Mouse (Mus musculus) kidney, embryonic 16.5 days (tissue): ENCODE data around the gene Serinc2. TPM values are rescaled to one million over a fixed set of nuclear protein-coding genes. Genes with fewer than 3 reads are reported as not detected.

Experiments
- ATAC-seq: fragments of 200-750 bp; cut with Nextera tagmentation; 2 replicates; pipeline ENCODE4 v1.8.0; 2017; ENCODE audit warnings: moderate TSS enrichment; ENCODE audit not compliant: low FRiP score, low TSS enrichment
- H3K27ac ChIP-seq: fragments of 300-500 bp; sonication (generic); 2 replicates; pipeline ENCODE4 v1.5.1; 2014; ENCODE audit warnings: low read length
- H3K27me3 ChIP-seq: fragments of 300-500 bp; sonication (generic); 2 replicates; pipeline ENCODE4 v1.6.1; 2014; ENCODE audit warnings: low read length, control low read depth, mixed read lengths; ENCODE audit not compliant: insufficient read depth
- H3K36me3 ChIP-seq: fragments of 300-500 bp; sonication (generic); 2 replicates; pipeline ENCODE4 v1.6.1; 2014; ENCODE audit warnings: low read length, control low read depth, mixed read lengths; ENCODE audit not compliant: insufficient read depth
- H3K4me1 ChIP-seq: fragments of 300-500 bp; sonication (generic); 2 replicates; pipeline ENCODE4 v1.6.1; 2014; ENCODE audit warnings: low read length, control low read depth, mixed read lengths; ENCODE audit not compliant: insufficient read depth
- H3K4me2 ChIP-seq: fragments of 300-500 bp; sonication (generic); replicated peaks from 2 replicates; pipeline ENCODE4 v1.6.1; 2014; ENCODE audit warnings: low read depth, low read length
- H3K4me3 ChIP-seq: fragments of 300-500 bp; sonication (generic); 2 replicates; pipeline ENCODE4 v1.5.1; 2014; ENCODE audit warnings: mild to moderate bottlenecking, low read length
- H3K9ac ChIP-seq: fragments of 300-500 bp; sonication (generic); replicated peaks from 2 replicates; pipeline ENCODE4 v1.6.1; 2014; ENCODE audit warnings: low read length
- H3K9me3 ChIP-seq: fragments of 300-500 bp; sonication (generic); 2 replicates; pipeline ENCODE4 v1.6.1; 2016; ENCODE audit warnings: low read length, control low read depth
- WGBS: fragments of 180-500 bp; shearing (Covaris S2); extraction: QIAGEN DNeasy Blood & Tissue Kit; methylation state at CpG from one replicate; pipeline ENCODE4 v1.1.7; 2014; 5-methylcytosine and 5-hydroxymethylcytosine counted together
- polyA plus RNA-seq: library from polyadenylated mRNA; unstranded; fragments of >200 nt; fragmentation: Nextera tagmentation; extraction: Ambion mirVana; gene quantifications from 2 replicates; pipeline ENCODE4 v1.2.1, GENCODE M21; 2015

Gene Serinc2
- 58.6 and 65.0 TPM in 2 replicates for polyA plus RNA-seq

GRCm38 (mm10) chr4:130279105-130279504 is at the start of gene Serinc2:
Serinc2 (minus strand) TSS chr4:130279205.
- WGBS: 51% methylated on average over 2 of the region's 2 CpGs
- no peaks in the 10 kb centered on the region for H3K9me3 ChIP-seq
- H3K27me3 ChIP-seq: peaks cover 26% of the 10 kb centered on the region
- H3K4me1 ChIP-seq: peaks cover 9% of the 10 kb centered on the region; the same call in 1 of the 2 replicates
- H3K4me2 ChIP-seq: no peak within 1 kb of the TSS
- no peaks in the 10 kb centered on the region for H3K36me3 ChIP-seq
- no peak within 1 kb of the TSS for H3K9ac ChIP-seq
- ATAC-seq: no peak
- H3K4me3 ChIP-seq: no peak within 1 kb of the TSS
- no peak within 1 kb of the TSS for H3K27ac ChIP-seq

- H3K4me2 ChIP-seq: no peak overlapping the region
- no peak overlapping the region for H3K9ac ChIP-seq
- no peaks in the 10 kb centered on the region for H3K27me3 ChIP-seq
- no peak overlapping the region for H3K4me3 ChIP-seq
- WGBS: 51% methylated on average over 9 of the region's 9 CpGs
- peak overlapping the region; percentile 49; the same call in 1 of the 2 replicates for H3K27ac ChIP-seq
- H3K4me1 ChIP-seq: no peaks in the 10 kb centered on the region
- peaks cover 36% of the 10 kb centered on the region for H3K36me3 ChIP-seq
- peak; percentile 42; the same call in 1 of the 2 replicates for ATAC-seq
- H3K9me3 ChIP-seq: no peaks in the 10 kb centered on the region
These were observed 48.4 kb upstream of the Serinc2 start for GRCm38 (mm10) chr4:130327366-130327765.

- no peaks in the 10 kb centered on the region for H3K27me3 ChIP-seq
- no peak for ATAC-seq
- no peak overlapping the region for H3K9ac ChIP-seq
- H3K9me3 ChIP-seq: no peaks in the 10 kb centered on the region
- no peak overlapping the region for H3K27ac ChIP-seq
- peaks cover 39% of the 10 kb centered on the region for H3K36me3 ChIP-seq
- WGBS: 98% methylated on average over 2 of the region's 2 CpGs
- H3K4me3 ChIP-seq: no peak overlapping the region
- no peak overlapping the region for H3K4me2 ChIP-seq
- H3K4me1 ChIP-seq: no peaks in the 10 kb centered on the region
These were observed 46.4 kb upstream of the Serinc2 start for GRCm38 (mm10) chr4:130325446-130325845.

- Histone ChIP-seq H3K4me3 (no peak overlapping the region), H3K4me2 (no peak overlapping the region), H3K4me1 (no peaks in the 10 kb centered on the region), H3K9me3 (no peaks in the 10 kb centered on the region), H3K27me3 (no peaks in the 10 kb centered on the region), H3K36me3 (peaks cover 34% of the 10 kb centered on the region), H3K27ac (no peak overlapping the region), H3K9ac (no peak overlapping the region)
- ATAC-seq: no peak
- WGBS: 70% methylated on average over 5 of the region's 5 CpGs
These were observed 44.6 kb upstream of the Serinc2 start for GRCm38 (mm10) chr4:130323607-130324006.

- no peak overlapping the region for H3K9ac ChIP-seq
- H3K4me1 ChIP-seq: no peaks in the 10 kb centered on the region
- 72% methylated on average over 1 of the region's 1 CpGs for WGBS
- H3K4me3 ChIP-seq: no peak overlapping the region
- H3K27me3 ChIP-seq: no peaks in the 10 kb centered on the region
- ATAC-seq: no peak
- no peak overlapping the region for H3K4me2 ChIP-seq
- H3K9me3 ChIP-seq: no peaks in the 10 kb centered on the region
- H3K27ac ChIP-seq: no peak overlapping the region
- peaks cover 30% of the 10 kb centered on the region for H3K36me3 ChIP-seq
These were observed 44.2 kb upstream of the Serinc2 start for GRCm38 (mm10) chr4:130323165-130323564.

- H3K9me3 ChIP-seq: no peaks in the 10 kb centered on the region
- H3K36me3 ChIP-seq: peaks cover 30% of the 10 kb centered on the region
- no peaks in the 10 kb centered on the region for H3K27me3 ChIP-seq
- H3K4me2 ChIP-seq: no peak overlapping the region
- WGBS: 81% methylated on average over 7 of the region's 7 CpGs
- H3K4me3 ChIP-seq: no peak overlapping the region
- ATAC-seq: no peak
- no peak overlapping the region for H3K27ac ChIP-seq
- no peaks in the 10 kb centered on the region for H3K4me1 ChIP-seq
- H3K9ac ChIP-seq: no peak overlapping the region
These were observed 43.6 kb upstream of the Serinc2 start for GRCm38 (mm10) chr4:130322567-130322966.

- no peak overlapping the region for H3K4me2 ChIP-seq
- H3K9ac ChIP-seq: no peak overlapping the region
- 87% methylated on average over 7 of the region's 7 CpGs for WGBS
- H3K27ac ChIP-seq: no peak overlapping the region
- H3K36me3 ChIP-seq: peaks cover 30% of the 10 kb centered on the region
- H3K4me3 ChIP-seq: no peak overlapping the region
- no peaks in the 10 kb centered on the region for H3K4me1 ChIP-seq
- H3K27me3 ChIP-seq: no peaks in the 10 kb centered on the region
- no peak for ATAC-seq
- H3K9me3 ChIP-seq: no peaks in the 10 kb centered on the region
These were observed 42.6 kb upstream of the Serinc2 start for GRCm38 (mm10) chr4:130321640-130322039.

GRCm38 (mm10) chr4:130319564-130319963 is 40.6 kb upstream of the Serinc2 start:
- no peak for ATAC-seq
- 86% methylated on average over 7 of the region's 7 CpGs for WGBS
- peaks cover 14% of the 10 kb centered on the region for H3K36me3 ChIP-seq
- H3K4me2 ChIP-seq: no peak overlapping the region
- H3K9ac ChIP-seq: no peak overlapping the region
- no peaks in the 10 kb centered on the region for H3K9me3 ChIP-seq
- H3K4me3 ChIP-seq: no peak overlapping the region
- H3K27ac ChIP-seq: no peak overlapping the region
- H3K4me1 ChIP-seq: peaks cover 12% of the 10 kb centered on the region; the same call in 1 of the 2 replicates
- no peaks in the 10 kb centered on the region for H3K27me3 ChIP-seq

- H3K9ac ChIP-seq: no peak overlapping the region
- H3K4me3 ChIP-seq: no peak overlapping the region
- no peak for ATAC-seq
- H3K36me3 ChIP-seq: peaks cover 8% of the 10 kb centered on the region; the same call in 1 of the 2 replicates
- H3K4me1 ChIP-seq: peaks cover 12% of the 10 kb centered on the region; the same call in 1 of the 2 replicates
- H3K9me3 ChIP-seq: no peaks in the 10 kb centered on the region
- H3K27ac ChIP-seq: no peak overlapping the region
- H3K4me2 ChIP-seq: no peak overlapping the region
- no peaks in the 10 kb centered on the region for H3K27me3 ChIP-seq
- WGBS: 64% methylated on average over 3 of the region's 3 CpGs
These were observed 39.1 kb upstream of the Serinc2 start for GRCm38 (mm10) chr4:130318122-130318521.

- Histone ChIP-seq H3K4me3 (no peak overlapping the region), H3K4me2 (no peak overlapping the region), H3K4me1 (peaks cover 12% of the 10 kb centered on the region; the same call in 1 of the 2 replicates), H3K36me3 (no peaks in the 10 kb centered on the region), H3K9ac (no peak overlapping the region), H3K27ac (peak overlapping the region; percentile 74), H3K9me3 (no peaks in the 10 kb centered on the region), H3K27me3 (no peaks in the 10 kb centered on the region)
- 85% methylated on average over 10 of the region's 10 CpGs for WGBS
- ATAC-seq: no peak
These were observed 37.7 kb upstream of the Serinc2 start for GRCm38 (mm10) chr4:130316691-130317090.
